Mouse (Mus musculus): ENCODE results near the gene Selenos. TPM values are rescaled to one million over a fixed set of nuclear protein-coding genes. Genes with fewer than 3 reads are reported as not detected.

The Selenos gene
- polyA plus RNA-seq, 1 experiment, result 48.1 TPM

DNA sequence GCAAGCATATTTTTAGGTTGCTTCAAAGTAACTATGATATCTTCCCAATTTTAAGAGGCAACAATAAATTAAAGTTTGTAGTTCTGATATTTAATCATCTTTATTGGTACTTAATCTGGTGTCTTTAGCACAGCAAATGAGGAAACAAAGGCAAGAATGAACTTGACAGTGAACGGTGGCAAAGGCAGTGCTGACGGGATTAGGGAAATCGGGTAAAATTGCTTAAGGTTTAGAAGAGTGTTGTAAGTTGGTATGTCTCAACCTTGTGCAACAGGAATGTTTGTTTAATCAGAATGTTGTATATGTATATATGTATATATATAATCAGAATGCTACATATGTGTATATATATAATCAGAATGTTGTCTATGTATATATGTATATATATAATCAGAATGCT lies 54.7 kb downstream of the Selenos start:
- Histone ChIP-seq H3ac (ENCODE audit: control insufficient read depth, insufficient read length, low read depth) (no peak overlapping the region), H3K79me2 (ENCODE audit: control insufficient read depth, insufficient read depth) (peaks cover 99% of the 10 kb centered on the region), H3K4me3 (ENCODE audit: insufficient read depth, poor library complexity, severe bottlenecking) (no peak overlapping the region), H3K36me3 (ENCODE audit: control insufficient read depth, insufficient read depth) (peaks cover 17% of the 10 kb centered on the region), H3K27me3 (ENCODE audit: control insufficient read depth, insufficient read depth, insufficient read length) (no peaks in the 10 kb centered on the region), H3K79me3 (ENCODE audit: low read depth) (peaks cover 80% of the 10 kb centered on the region)
- TF ChIP-seq CTCF (IDR thresholded peaks at IDR 0.05; ENCODE audit: control insufficient read depth, insufficient read depth, insufficient read length) (no peak), MAX (IDR thresholded peaks at IDR 0.05) (no peak), MYOG (IDR thresholded peaks at IDR 0.05; ENCODE audit: control insufficient read depth, extremely low read depth, insufficient read length) (no peak), CEBPB (IDR thresholded peaks at IDR 0.05; ENCODE audit: low read depth) (no peak), FOSL1 (IDR thresholded peaks at IDR 0.05; ENCODE audit: insufficient read depth, low read length, poor library complexity, severe bottlenecking) (no peak), USF1 (IDR thresholded peaks at IDR 0.05; ENCODE audit: low read depth) (no peak), MYOD1 (IDR thresholded peaks at IDR 0.05; ENCODE audit: control insufficient read depth, insufficient read length, low read depth) (no peak)

- Histone ChIP-seq H3K4me3 (ENCODE audit: insufficient read depth, poor library complexity, severe bottlenecking) (no peak overlapping the region), H3K79me2 (ENCODE audit: control insufficient read depth, insufficient read depth) (peaks cover 99% of the 10 kb centered on the region), H3K36me3 (ENCODE audit: control insufficient read depth, insufficient read depth) (peaks cover 17% of the 10 kb centered on the region), H3ac (ENCODE audit: control insufficient read depth, insufficient read length, low read depth) (no peak overlapping the region), H3K27me3 (ENCODE audit: control insufficient read depth, insufficient read depth, insufficient read length) (no peaks in the 10 kb centered on the region), H3K79me3 (ENCODE audit: low read depth) (peaks cover 80% of the 10 kb centered on the region)
- TF ChIP-seq FOSL1 (IDR thresholded peaks at IDR 0.05; ENCODE audit: insufficient read depth, low read length, poor library complexity, severe bottlenecking), result no peak
Observed at GRCm38 (mm10) chr7:66135644-66136043, 56.2 kb downstream of the Selenos start.

DNA sequence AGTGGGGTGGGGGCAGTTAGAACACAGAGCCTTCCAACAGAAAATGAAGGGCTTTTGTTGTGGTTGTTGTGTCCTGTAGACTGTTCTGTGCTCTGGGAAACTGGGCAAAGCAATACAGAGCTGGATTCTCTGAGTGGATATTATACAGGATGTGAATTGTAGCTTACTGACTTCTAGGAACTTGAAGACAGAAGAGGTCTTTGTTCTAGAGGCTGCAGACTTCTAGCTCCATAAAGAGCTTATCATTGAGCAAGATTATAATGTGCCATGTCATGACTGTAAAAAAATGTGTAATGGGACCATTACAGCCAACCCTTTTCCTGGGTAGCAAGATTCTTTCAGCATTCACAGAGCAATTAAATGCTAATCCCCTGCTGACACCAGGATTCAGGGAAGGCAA lies 56.7 kb downstream of the Selenos start:
- no peaks in the 10 kb centered on the region for H3K27me3 ChIP-seq (ENCODE audit: control insufficient read depth, insufficient read depth, insufficient read length)
- peaks cover 80% of the 10 kb centered on the region for H3K79me3 ChIP-seq (ENCODE audit: low read depth)
- no peak overlapping the region for H3ac ChIP-seq (ENCODE audit: control insufficient read depth, insufficient read length, low read depth)
- peaks cover 11% of the 10 kb centered on the region for H3K36me3 ChIP-seq (ENCODE audit: control insufficient read depth, insufficient read depth)
- peaks cover 99% of the 10 kb centered on the region for H3K79me2 ChIP-seq (ENCODE audit: control insufficient read depth, insufficient read depth)
- H3K4me3 ChIP-seq (ENCODE audit: insufficient read depth, poor library complexity, severe bottlenecking), result no peak overlapping the region
- TF ChIP-seq CEBPB (IDR thresholded peaks at IDR 0.05; ENCODE audit: low read depth) (no peak), MYOD1 (IDR thresholded peaks at IDR 0.05; ENCODE audit: control insufficient read depth, insufficient read length, low read depth) (no peak), FOSL1 (IDR thresholded peaks at IDR 0.05; ENCODE audit: insufficient read depth, low read length, poor library complexity, severe bottlenecking) (no peak), USF1 (IDR thresholded peaks at IDR 0.05; ENCODE audit: low read depth) (no peak), MAX (IDR thresholded peaks at IDR 0.05) (no peak), CTCF (IDR thresholded peaks at IDR 0.05; ENCODE audit: control insufficient read depth, insufficient read depth, insufficient read length) (no peak), MYOG (IDR thresholded peaks at IDR 0.05; ENCODE audit: control insufficient read depth, extremely low read depth, insufficient read length) (no peak)

GRCm38 (mm10) chr7:66137309-66137708 lies 57.9 kb downstream of the Selenos start:
- Histone ChIP-seq H3K79me2 (ENCODE audit: control insufficient read depth, insufficient read depth) (peaks cover 99% of the 10 kb centered on the region), H3K27me3 (ENCODE audit: control insufficient read depth, insufficient read depth, insufficient read length) (no peaks in the 10 kb centered on the region)
- no peak for TF ChIP-seq MYOD1 (IDR thresholded peaks at IDR 0.05; ENCODE audit: control insufficient read depth, insufficient read length, low read depth)
- no peak for TF ChIP-seq CTCF (IDR thresholded peaks at IDR 0.05; ENCODE audit: control insufficient read depth, insufficient read depth, insufficient read length)
- TF ChIP-seq MYOG (IDR thresholded peaks at IDR 0.05; ENCODE audit: control insufficient read depth, extremely low read depth, insufficient read length), result no peak
- TF ChIP-seq CEBPB (IDR thresholded peaks at IDR 0.05; ENCODE audit: low read depth), result no peak
- no peak for TF ChIP-seq USF1 (IDR thresholded peaks at IDR 0.05; ENCODE audit: low read depth)
- no peak for TF ChIP-seq MAX (IDR thresholded peaks at IDR 0.05)
- TF ChIP-seq FOSL1 (IDR thresholded peaks at IDR 0.05; ENCODE audit: insufficient read depth, low read length, poor library complexity, severe bottlenecking), result no peak

GRCm38 (mm10) chr7:66138301-66138700 lies 58.9 kb downstream of the Selenos start:
- H3K27me3 ChIP-seq (ENCODE audit: control insufficient read depth, insufficient read depth, insufficient read length), result no peaks in the 10 kb centered on the region
- H3K36me3 ChIP-seq (ENCODE audit: control insufficient read depth, insufficient read depth), result peaks cover 7% of the 10 kb centered on the region
- no peak for TF ChIP-seq USF1 (IDR thresholded peaks at IDR 0.05; ENCODE audit: low read depth)
- no peak for TF ChIP-seq MYOG (IDR thresholded peaks at IDR 0.05; ENCODE audit: control insufficient read depth, extremely low read depth, insufficient read length)
- TF ChIP-seq CEBPB (IDR thresholded peaks at IDR 0.05; ENCODE audit: low read depth), result no peak
- TF ChIP-seq MYOD1 (IDR thresholded peaks at IDR 0.05; ENCODE audit: control insufficient read depth, insufficient read length, low read depth), result no peak
- TF ChIP-seq MAX (IDR thresholded peaks at IDR 0.05), result no peak
- no peak for TF ChIP-seq CTCF (IDR thresholded peaks at IDR 0.05; ENCODE audit: control insufficient read depth, insufficient read depth, insufficient read length)
- TF ChIP-seq FOSL1 (IDR thresholded peaks at IDR 0.05; ENCODE audit: insufficient read depth, low read length, poor library complexity, severe bottlenecking), result no peak

More at GRCm38 (mm10) chr7:66137309-66137708, 57.9 kb downstream of the Selenos start:
- Histone ChIP-seq H3K79me3 (ENCODE audit: low read depth) (peaks cover 72% of the 10 kb centered on the region), H3ac (ENCODE audit: control insufficient read depth, insufficient read length, low read depth) (no peak overlapping the region), H3K36me3 (ENCODE audit: control insufficient read depth, insufficient read depth) (peaks cover 9% of the 10 kb centered on the region), H3K4me3 (ENCODE audit: insufficient read depth, poor library complexity, severe bottlenecking) (no peak overlapping the region)

DNA sequence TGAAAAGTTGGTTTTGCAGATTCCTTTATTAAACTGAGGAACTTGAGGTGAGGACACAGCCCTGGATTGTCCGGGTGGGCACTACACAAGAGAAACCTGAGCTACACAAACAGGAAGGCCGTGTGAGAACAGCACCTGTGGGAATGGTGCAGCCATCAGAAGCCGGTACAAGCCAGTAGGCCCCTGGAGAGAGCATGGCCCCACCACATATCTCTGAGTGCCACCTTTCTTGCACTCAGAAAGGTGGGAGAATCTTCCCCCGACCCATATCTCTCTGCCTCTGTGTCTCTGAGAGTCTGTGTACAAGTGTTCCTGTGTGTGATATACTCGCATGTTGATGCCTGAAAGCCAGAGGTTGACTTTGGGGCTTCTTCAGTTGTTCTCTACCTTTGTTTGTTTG lies 59.4 kb downstream of the Selenos start:
- Histone ChIP-seq H3K4me3 (ENCODE audit: insufficient read depth, poor library complexity, severe bottlenecking) (no peak overlapping the region), H3K36me3 (ENCODE audit: control insufficient read depth, insufficient read depth) (peaks cover 7% of the 10 kb centered on the region), H3K27me3 (ENCODE audit: control insufficient read depth, insufficient read depth, insufficient read length) (no peaks in the 10 kb centered on the region), H3K79me2 (ENCODE audit: control insufficient read depth, insufficient read depth) (peaks cover 99% of the 10 kb centered on the region), H3K79me3 (ENCODE audit: low read depth) (peaks cover 74% of the 10 kb centered on the region), H3ac (ENCODE audit: control insufficient read depth, insufficient read length, low read depth) (no peak overlapping the region)
- TF ChIP-seq CTCF (IDR thresholded peaks at IDR 0.05; ENCODE audit: control insufficient read depth, insufficient read depth, insufficient read length) (no peak), USF1 (IDR thresholded peaks at IDR 0.05; ENCODE audit: low read depth) (no peak), FOSL1 (IDR thresholded peaks at IDR 0.05; ENCODE audit: insufficient read depth, low read length, poor library complexity, severe bottlenecking) (no peak), MYOD1 (IDR thresholded peaks at IDR 0.05; ENCODE audit: control insufficient read depth, insufficient read length, low read depth) (no peak), MAX (IDR thresholded peaks at IDR 0.05) (no peak), CEBPB (IDR thresholded peaks at IDR 0.05; ENCODE audit: low read depth) (no peak), MYOG (IDR thresholded peaks at IDR 0.05; ENCODE audit: control insufficient read depth, extremely low read depth, insufficient read length) (no peak)

More at GRCm38 (mm10) chr7:66138301-66138700, 58.9 kb downstream of the Selenos start:
- no peak overlapping the region for H3ac ChIP-seq (ENCODE audit: control insufficient read depth, insufficient read length, low read depth)
- peaks cover 98% of the 10 kb centered on the region for H3K79me2 ChIP-seq (ENCODE audit: control insufficient read depth, insufficient read depth)
- peaks cover 71% of the 10 kb centered on the region for H3K79me3 ChIP-seq (ENCODE audit: low read depth)
- no peak overlapping the region for H3K4me3 ChIP-seq (ENCODE audit: insufficient read depth, poor library complexity, severe bottlenecking)

Other genes starting within 250 kb of the Selenos start
- gene Pcsk6, start 217.9 kb upstream of the Selenos start, polyA plus RNA-seq (2012; fragmentation: generic; extraction: Trizol), result 0.06 TPM
- not detected for gene Gm45213, start 36.0 kb upstream of the Selenos start, polyA plus RNA-seq (2012; fragmentation: generic; extraction: Trizol)
- 120 TPM for gene Snrpa1, start 20.6 kb upstream of the Selenos start, polyA plus RNA-seq (2012; fragmentation: generic; extraction: Trizol)
- gene Chsy1, start 29.9 kb downstream of the Selenos start, polyA plus RNA-seq (2012; fragmentation: generic; extraction: Trizol), result 25.5 TPM